Mouse (Mus musculus): ENCODE measurements around the gene Tbc1d1.

Tbc1d1 gene

GRCm38 (mm10) chr5:64383215-64383614, 227.1 kb downstream of the Tbc1d1 start:
- DNase-seq (ENCODE audit: low spot score) = no peak

GRCm38 (mm10) chr5:64384546-64384945, 228.4 kb downstream of the Tbc1d1 start:
- DNase-seq (ENCODE audit: low spot score) = no peak

- no peak for DNase-seq (ENCODE audit: low spot score)
These were observed 230.9 kb downstream of the Tbc1d1 start for GRCm38 (mm10) chr5:64386996-64387395.

- no peak for DNase-seq (ENCODE audit: low spot score)
These were observed 233.3 kb downstream of the Tbc1d1 start for GRCm38 (mm10) chr5:64389202-64389929.

- no peak for DNase-seq (ENCODE audit: low spot score)
These were observed 235.2 kb downstream of the Tbc1d1 start for GRCm38 (mm10) chr5:64391346-64391745.

- no peak for DNase-seq (ENCODE audit: low spot score)
These were observed 236.4 kb downstream of the Tbc1d1 start for GRCm38 (mm10) chr5:64392426-64393020.

- DNase-seq (ENCODE audit: low spot score) = no peak
These were observed 237.4 kb downstream of the Tbc1d1 start for GRCm38 (mm10) chr5:64393530-64393929.

- no peak for DNase-seq (ENCODE audit: low spot score)
These were observed 242.1 kb downstream of the Tbc1d1 start for GRCm38 (mm10) chr5:64398155-64398554.

GRCm38 (mm10) chr5:64400742-64401141, 244.6 kb downstream of the Tbc1d1 start:
- no peak for DNase-seq (ENCODE audit: low spot score)
